Mouse (Mus musculus) forebrain, embryonic 16.5 days (tissue): ENCODE results near the gene Cfdp1. TPM values are rescaled to one million over a fixed set of nuclear protein-coding genes. Genes with fewer than 3 reads are reported as not detected.

Source experiments
- ATAC-seq: fragments of 200-750 bp; cut with Nextera tagmentation; 2 replicates; pipeline ENCODE4 v1.8.0; 2017; ENCODE audit warnings: mild to moderate bottlenecking, moderate library complexity
- H3K27ac ChIP-seq: fragments of 300-500 bp; sonication (generic); 2 replicates; pipeline ENCODE4 v1.5.1; 2014; ENCODE audit warnings: low read length, control low read depth
- H3K27me3 ChIP-seq: fragments of 300-500 bp; sonication (generic); replicated peaks from 2 replicates; pipeline ENCODE4 v1.6.1; 2014; ENCODE audit warnings: low read length; ENCODE audit not compliant: control insufficient read depth, insufficient read depth
- H3K36me3 ChIP-seq: fragments of 300-500 bp; sonication (generic); 2 replicates; pipeline ENCODE4 v1.6.1; 2014; ENCODE audit not compliant: control insufficient read depth, insufficient read depth
- H3K4me1 ChIP-seq: fragments of 300-500 bp; sonication (generic); replicated peaks from 2 replicates; pipeline ENCODE4 v1.6.1; 2014; ENCODE audit warnings: low read length; ENCODE audit not compliant: control insufficient read depth, insufficient read depth
- H3K4me2 ChIP-seq: fragments of 300-500 bp; sonication (generic); 2 replicates; pipeline ENCODE4 v1.6.1; 2014; ENCODE audit warnings: mild to moderate bottlenecking, low read length, control low read depth
- H3K4me3 ChIP-seq: fragments of 300-500 bp; sonication (generic); replicated peaks from 2 replicates; pipeline ENCODE4 v1.5.1; 2014; ENCODE audit warnings: mild to moderate bottlenecking, low read length, control low read depth
- H3K9ac ChIP-seq: fragments of 300-500 bp; sonication (generic); replicated peaks from 2 replicates; pipeline ENCODE4 v1.6.1; 2014; ENCODE audit warnings: low read depth, low read length, control low read depth
- H3K9me3 ChIP-seq: fragments of 300-500 bp; sonication (generic); 2 replicates; pipeline ENCODE4 v1.6.1; 2016; ENCODE audit warnings: low read length; ENCODE audit not compliant: control insufficient read depth
- WGBS: fragments of 180-500 bp; shearing (Covaris S2); extraction: QIAGEN DNeasy Blood & Tissue Kit; methylation state at CpG from one replicate; pipeline ENCODE4 v1.1.7; 2014; 5-methylcytosine and 5-hydroxymethylcytosine counted together
- polyA plus RNA-seq: library from polyadenylated mRNA; unstranded; fragments of >200 nt; fragmentation: Nextera tagmentation; extraction: Ambion mirVana; gene quantifications from 2 replicates; pipeline ENCODE4 v1.2.1, GENCODE M21; 2015

Gene Cfdp1
- polyA plus RNA-seq, 1 experiment from 2014 or later = 190 TPM

DNA sequence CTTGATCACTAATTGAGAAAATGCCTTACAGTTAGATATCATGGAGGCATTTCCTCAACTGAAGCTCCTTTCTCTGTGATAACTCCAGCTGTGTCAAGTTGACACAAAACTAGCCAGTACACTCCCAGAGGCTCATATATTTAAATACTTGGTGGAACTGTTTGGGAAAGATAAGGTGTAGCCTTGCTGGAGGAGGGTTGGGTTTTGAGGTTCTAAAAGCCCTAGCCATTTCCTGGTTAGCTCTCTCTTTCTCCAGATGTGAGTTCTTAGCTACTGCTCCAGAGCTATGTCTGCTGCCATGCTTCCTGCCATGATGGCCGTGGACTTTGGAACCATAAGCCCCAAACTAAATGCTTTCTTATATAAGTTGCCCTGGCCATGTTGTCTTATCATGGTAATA, 33.4 kb upstream of the Cfdp1 start:
- H3K9ac ChIP-seq = no peak overlapping the region
- 75% methylated on average over 1 of the region's 1 CpGs for WGBS
- no peak overlapping the region for H3K27ac ChIP-seq
- H3K4me3 ChIP-seq = no peak overlapping the region
- H3K4me2 ChIP-seq = no peak overlapping the region
- H3K27me3 ChIP-seq = peaks cover 35% of the 10 kb centered on the region
- no peaks in the 10 kb centered on the region for H3K9me3 ChIP-seq
- peaks cover 9% of the 10 kb centered on the region for H3K4me1 ChIP-seq
- ATAC-seq = no peak
- H3K36me3 ChIP-seq = no peaks in the 10 kb centered on the region

DNA sequence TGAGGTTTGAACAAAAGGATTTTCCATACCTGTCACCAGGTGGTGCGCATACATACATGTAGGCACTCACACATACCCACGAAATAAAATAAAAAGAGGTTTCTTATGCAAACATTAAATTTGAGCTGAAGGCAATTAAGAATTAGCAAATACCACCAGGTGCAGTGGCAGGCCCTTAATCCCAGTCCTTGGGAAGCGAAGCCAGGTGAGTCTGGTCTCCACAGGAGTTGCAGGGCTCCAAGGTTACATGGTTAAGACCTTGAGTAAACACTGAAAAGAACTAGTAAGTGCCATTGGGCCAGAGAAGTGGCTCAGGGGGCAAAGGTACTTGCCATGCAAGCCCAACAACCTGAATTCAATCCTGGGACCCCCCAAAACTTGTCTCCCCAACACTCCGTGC, 29.5 kb upstream of the Cfdp1 start:
- ATAC-seq = no peak
- 88% methylated on average over 4 of the region's 4 CpGs for WGBS

DNA sequence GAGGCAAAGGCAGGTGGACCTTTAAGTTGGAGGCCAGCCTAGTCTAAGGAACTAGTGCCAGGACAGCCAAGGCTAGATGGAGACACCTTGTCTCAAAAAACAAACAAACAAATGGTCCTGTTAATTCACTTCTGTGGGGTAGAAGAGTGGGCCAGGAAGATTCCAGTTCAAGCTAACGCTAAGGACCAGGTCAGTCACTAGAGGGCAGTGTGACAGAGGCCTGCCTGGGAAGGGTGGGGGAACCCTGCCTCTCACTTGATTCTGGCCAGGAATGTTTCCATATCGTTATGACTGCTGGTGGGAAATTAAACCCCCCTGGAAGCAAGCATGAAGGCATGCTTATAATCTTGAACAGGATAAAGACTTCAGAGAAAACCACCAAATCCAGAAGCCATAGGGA, 27.5 kb upstream of the Cfdp1 start:
- WGBS = 2% methylated on average over 2 of the region's 2 CpGs
- Histone ChIP-seq H3K36me3 (no peaks in the 10 kb centered on the region), H3K4me1 (0 out of 2 replicates have a peak, but pooled peaks cover 2% of the 10 kb centered on the region), H3K4me2 (no peak overlapping the region), H3K27me3 (no peaks in the 10 kb centered on the region), H3K9me3 (no peaks in the 10 kb centered on the region), H3K9ac (no peak overlapping the region), H3K27ac (no peak overlapping the region), H3K4me3 (no peak overlapping the region)
- no peak for ATAC-seq

More for the DNA sequence above, 29.5 kb upstream of the Cfdp1 start:
- H3K27ac ChIP-seq = no peak overlapping the region
- no peak overlapping the region for H3K9ac ChIP-seq
- no peaks in the 10 kb centered on the region for H3K4me1 ChIP-seq
- H3K36me3 ChIP-seq = no peaks in the 10 kb centered on the region
- no peak overlapping the region for H3K4me2 ChIP-seq
- no peak overlapping the region for H3K4me3 ChIP-seq
- no peaks in the 10 kb centered on the region for H3K9me3 ChIP-seq
- H3K27me3 ChIP-seq = 0 out of 2 replicates have a peak, but pooled peaks cover 2% of the 10 kb centered on the region

DNA sequence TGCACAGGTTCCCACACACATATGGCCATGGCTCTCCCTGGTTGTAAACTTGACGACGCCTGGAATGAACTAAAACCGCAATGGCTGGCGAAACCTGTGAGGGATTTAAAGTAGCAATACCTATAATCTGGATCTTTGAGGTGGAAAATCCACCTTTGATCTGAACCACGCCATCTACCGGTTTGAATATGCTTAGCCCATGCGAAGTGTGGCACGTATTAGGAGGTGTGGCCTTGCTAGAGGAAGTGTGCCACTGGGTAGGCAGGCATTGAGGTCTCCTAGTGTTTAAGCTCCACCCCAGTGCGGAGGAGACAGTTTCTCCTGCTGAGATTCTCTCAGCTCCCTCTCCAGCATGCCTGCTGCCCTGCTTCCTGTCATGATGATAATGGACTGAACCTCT, 23.6 kb upstream of the Cfdp1 start:
- WGBS = 68% methylated on average over 9 of the region's 9 CpGs
- no peaks in the 10 kb centered on the region for H3K27me3 ChIP-seq
- no peak for ATAC-seq

DNA sequence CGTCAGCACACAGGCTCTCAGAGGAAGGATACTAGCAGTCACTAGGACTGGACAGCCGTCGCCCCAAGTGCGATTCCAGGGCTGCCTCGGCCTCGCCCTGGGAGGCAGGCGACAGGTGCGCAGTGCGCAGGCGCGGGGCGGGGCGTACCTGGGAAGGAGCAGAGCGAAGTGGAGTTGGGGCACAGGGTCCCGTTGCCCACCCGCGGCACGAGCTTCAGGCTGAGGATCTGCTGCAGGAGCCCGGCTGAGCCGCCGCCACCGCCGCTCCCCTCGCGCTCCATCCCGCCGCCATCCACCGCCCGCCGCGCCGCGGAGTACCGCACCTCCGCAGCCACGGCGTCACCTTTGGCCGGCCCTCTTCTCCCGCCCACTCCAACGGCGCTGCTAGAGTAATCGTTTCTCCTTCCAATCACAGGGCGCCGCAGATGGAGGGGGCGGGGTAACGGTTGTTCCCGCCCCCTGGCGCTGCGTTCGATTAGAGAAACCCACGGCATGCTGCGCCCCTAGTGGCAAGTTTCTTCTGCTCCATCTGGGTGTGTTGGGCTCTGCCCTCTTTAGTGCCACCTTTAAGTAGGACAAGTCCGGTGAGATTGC, 22.4 kb upstream of the Cfdp1 start, which contains the start of gene Tmem170:
Gene Tmem170 (minus strand): TSS at position 396 of the 594 bp plus-strand sequence.
- under 1% methylated on average over 48 of the region's 53 CpGs for WGBS

More for the DNA sequence above, 23.6 kb upstream of the Cfdp1 start:
- no peaks in the 10 kb centered on the region for H3K9me3 ChIP-seq
- H3K4me2 ChIP-seq = no peak overlapping the region
- H3K27ac ChIP-seq = no peak overlapping the region
- H3K4me3 ChIP-seq = no peak overlapping the region
- no peak overlapping the region for H3K9ac ChIP-seq
- H3K36me3 ChIP-seq = no peaks in the 10 kb centered on the region
- peaks cover 8% of the 10 kb centered on the region for H3K4me1 ChIP-seq

DNA sequence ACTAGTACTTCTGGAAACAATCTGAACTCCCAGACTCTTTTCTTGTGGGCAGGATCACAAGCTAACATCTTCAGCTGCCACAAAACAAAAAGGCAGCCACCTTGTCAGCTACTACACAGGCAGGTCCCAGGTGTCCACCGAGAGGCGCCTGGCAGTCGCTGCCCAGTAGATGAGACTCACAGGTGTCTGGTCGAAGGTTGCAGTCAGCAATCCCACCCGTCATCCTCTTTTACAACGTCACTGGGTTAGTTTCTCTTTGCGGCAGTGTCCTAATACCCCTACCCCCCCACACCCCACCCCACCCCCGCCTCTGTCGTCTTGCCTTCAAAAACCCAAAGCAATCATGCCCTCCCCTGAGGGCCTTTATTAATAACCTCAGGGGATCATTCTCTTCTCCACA, 21.7 kb upstream of the Cfdp1 start:
- WGBS = 24% methylated on average over 9 of the region's 9 CpGs
- no peak for ATAC-seq
- H3K9me3 ChIP-seq = no peaks in the 10 kb centered on the region
- H3K4me2 ChIP-seq = peak overlapping the region; percentile 82
- no peaks in the 10 kb centered on the region for H3K36me3 ChIP-seq
- H3K9ac ChIP-seq = peak overlapping the region; percentile 71
- H3K4me1 ChIP-seq = peaks cover 8% of the 10 kb centered on the region
- peak overlapping the region; percentile 86 for H3K4me3 ChIP-seq
- H3K27me3 ChIP-seq = no peaks in the 10 kb centered on the region
- H3K27ac ChIP-seq = no peak overlapping the region

More for the DNA sequence above, 22.4 kb upstream of the Cfdp1 start, which contains the start of gene Tmem170:
- ATAC-seq = peak; percentile 98
- Histone ChIP-seq H3K9ac (peak within 1 kb of the TSS; percentile 71), H3K27me3 (no peaks in the 10 kb centered on the region), H3K9me3 (no peaks in the 10 kb centered on the region), H3K4me2 (peak within 1 kb of the TSS; percentile 82), H3K27ac (peak within 1 kb of the TSS; percentile 63), H3K4me3 (peak within 1 kb of the TSS; percentile 86), H3K36me3 (no peaks in the 10 kb centered on the region), H3K4me1 (peaks cover 8% of the 10 kb centered on the region)

DNA sequence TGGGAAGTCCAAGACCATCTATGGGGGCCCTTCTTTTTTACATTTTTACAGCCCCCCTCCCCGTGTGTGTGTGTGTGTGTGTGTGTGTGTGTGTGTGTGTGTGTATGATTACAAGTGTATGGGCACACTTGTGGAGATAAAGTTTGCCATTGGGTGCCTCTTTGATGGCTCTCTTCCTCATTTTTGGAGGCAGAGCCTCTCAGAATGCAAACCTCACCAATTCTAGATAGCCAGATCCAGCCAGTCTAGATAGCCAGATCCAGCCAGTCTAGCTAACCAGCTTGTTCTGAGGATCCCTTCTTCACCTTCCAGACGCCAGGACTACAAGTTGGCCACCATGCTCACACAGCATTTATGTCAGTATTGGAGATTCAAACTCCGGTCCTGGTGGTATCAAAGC, 17.2 kb upstream of the Cfdp1 start:
- Histone ChIP-seq H3K4me3 (no peak overlapping the region), H3K4me1 (peaks cover 6% of the 10 kb centered on the region), H3K27ac (no peak overlapping the region), H3K27me3 (no peaks in the 10 kb centered on the region), H3K4me2 (no peak overlapping the region), H3K9me3 (no peaks in the 10 kb centered on the region), H3K36me3 (no peaks in the 10 kb centered on the region), H3K9ac (no peak overlapping the region)
- WGBS = 76% methylated on average over 3 of the region's 3 CpGs
- no peak for ATAC-seq

DNA sequence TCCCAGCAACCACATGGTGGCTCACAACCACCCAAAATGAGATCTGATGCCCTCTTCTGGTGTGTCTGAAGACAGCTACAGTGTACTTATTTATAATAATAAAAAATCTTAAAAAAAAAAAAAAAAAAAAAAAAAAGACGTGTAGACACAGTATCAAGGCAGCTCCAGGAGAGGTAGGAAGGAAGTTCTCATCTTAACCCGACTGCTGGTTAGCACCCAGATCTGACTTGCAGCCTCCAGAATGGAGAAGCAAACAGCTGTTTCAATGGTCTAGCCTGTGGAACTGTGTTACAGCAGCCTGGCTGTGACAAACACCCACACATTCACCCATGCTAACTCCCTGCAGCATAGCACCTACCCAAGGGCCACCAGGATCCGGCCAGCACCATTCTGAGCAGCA, 16.3 kb upstream of the Cfdp1 start:
- Histone ChIP-seq H3K4me2 (no peak overlapping the region), H3K9me3 (no peaks in the 10 kb centered on the region), H3K4me1 (no peaks in the 10 kb centered on the region), H3K27ac (no peak overlapping the region), H3K4me3 (no peak overlapping the region), H3K36me3 (no peaks in the 10 kb centered on the region), H3K9ac (no peak overlapping the region), H3K27me3 (no peaks in the 10 kb centered on the region)
- WGBS = 91% methylated on average over 3 of the region's 3 CpGs
- ATAC-seq = no peak

DNA sequence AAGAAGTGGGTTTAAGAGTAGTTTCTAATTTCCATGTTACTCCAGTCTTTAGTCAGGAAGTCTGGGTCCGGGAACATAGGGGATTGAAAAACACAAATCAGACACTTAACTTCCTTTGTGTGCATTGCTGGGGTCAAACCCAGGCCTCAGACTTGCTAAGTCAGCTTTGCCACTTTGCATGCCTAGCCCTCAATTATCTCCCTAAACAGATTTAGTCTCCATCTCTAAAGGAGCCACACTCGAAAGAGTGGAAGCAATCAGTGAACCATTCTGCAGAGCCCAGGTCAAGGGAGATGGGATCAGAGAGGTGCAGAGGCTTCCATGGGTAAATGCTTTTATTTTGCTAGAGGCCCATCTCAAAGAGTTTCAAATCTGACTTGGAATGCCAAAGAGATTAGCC, 14.6 kb upstream of the Cfdp1 start:
- no peak overlapping the region for H3K9ac ChIP-seq
- H3K4me2 ChIP-seq = no peak overlapping the region
- H3K9me3 ChIP-seq = no peaks in the 10 kb centered on the region
- H3K36me3 ChIP-seq = no peaks in the 10 kb centered on the region
- WGBS = 56% methylated on average over 2 of the region's 2 CpGs
- no peak for ATAC-seq
- H3K4me1 ChIP-seq = no peaks in the 10 kb centered on the region
- no peaks in the 10 kb centered on the region for H3K27me3 ChIP-seq
- no peak overlapping the region for H3K4me3 ChIP-seq
- H3K27ac ChIP-seq = no peak overlapping the region

DNA sequence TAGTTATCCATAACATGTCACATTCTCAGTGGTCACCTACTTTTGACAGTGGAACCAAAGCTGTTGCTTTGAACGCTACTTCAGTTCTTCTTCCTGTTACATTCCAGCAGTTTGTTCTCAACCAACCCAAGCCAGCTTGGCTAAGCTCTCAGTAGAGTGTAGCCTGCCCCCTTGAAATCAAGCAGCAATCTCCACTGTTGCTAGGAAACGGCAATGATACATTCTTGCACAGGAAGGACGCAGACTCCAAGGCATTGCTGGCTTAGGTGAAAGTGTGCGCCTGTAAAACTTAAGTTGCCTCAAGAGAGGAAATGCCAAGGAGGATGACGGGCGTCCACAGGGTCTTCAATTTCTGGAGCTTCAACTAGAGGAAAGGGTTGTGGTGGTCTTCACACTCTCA, 11.8 kb upstream of the Cfdp1 start:
- WGBS = 95% methylated on average over 6 of the region's 6 CpGs
- H3K27me3 ChIP-seq = no peaks in the 10 kb centered on the region

More for the DNA sequence above, 11.8 kb upstream of the Cfdp1 start:
- Histone ChIP-seq H3K27ac (no peak overlapping the region), H3K4me2 (no peak overlapping the region), H3K4me1 (no peaks in the 10 kb centered on the region), H3K4me3 (no peak overlapping the region), H3K9me3 (no peaks in the 10 kb centered on the region), H3K9ac (no peak overlapping the region), H3K36me3 (no peaks in the 10 kb centered on the region)
- no peak for ATAC-seq
